Mouse (Mus musculus) liver, embryonic 11.5 days (tissue): ENCODE data around the gene Vps45. TPM values are rescaled to one million over a fixed set of nuclear protein-coding genes. Genes with fewer than 3 reads are reported as not detected.
"Not testable (repeated sequence)": the region's sequence is repeated elsewhere in the genome, so short reads cannot be mapped to it uniquely, and the experiment has no call there.

Experiments used
- ATAC-seq: fragments of 200-750 bp; cut with Nextera tagmentation; replicated peaks from 2 replicates; pipeline ENCODE4 v1.8.0; 2017; ENCODE audit warnings: moderate number of reproducible peaks, mild to moderate bottlenecking, moderate TSS enrichment, moderate library complexity; ENCODE audit not compliant: low FRiP score
- DNase-seq: peaks from one replicate; pipeline ENCODE4 v3.0.0-alpha.2; 2017; ENCODE audit warnings: low spot score
- H3K27ac ChIP-seq: fragments of 300-500 bp; sonication (generic); 2 replicates; pipeline ENCODE4 v1.5.1; 2014; ENCODE audit warnings: mild to moderate bottlenecking, low read depth, low read length, control low read depth
- H3K27me3 ChIP-seq: fragments of 300-500 bp; sonication (generic); replicated peaks from 2 replicates; pipeline ENCODE4 v1.6.1; 2014; ENCODE audit warnings: low read length, mixed read lengths; ENCODE audit not compliant: control insufficient read depth, insufficient read depth
- H3K36me3 ChIP-seq: fragments of 300-500 bp; sonication (generic); 2 replicates; pipeline ENCODE4 v1.6.1; 2014; ENCODE audit warnings: mild to moderate bottlenecking, low read length, moderate library complexity, mixed read lengths; ENCODE audit not compliant: control insufficient read depth, insufficient read depth
- H3K4me1 ChIP-seq: fragments of 300-500 bp; sonication (generic); replicated peaks from 2 replicates; pipeline ENCODE4 v1.6.1; 2014; ENCODE audit warnings: low read length, mixed read lengths; ENCODE audit not compliant: control insufficient read depth, insufficient read depth
- H3K4me2 ChIP-seq: fragments of 300-500 bp; sonication (generic); 2 replicates; pipeline ENCODE4 v1.6.1; 2014; ENCODE audit warnings: mild to moderate bottlenecking, control low read depth, moderate library complexity
- H3K4me3 ChIP-seq: fragments of 300-500 bp; sonication (generic); 2 replicates; pipeline ENCODE4 v1.5.1; 2014; ENCODE audit warnings: low read depth, low read length, control low read depth
- H3K9ac ChIP-seq: fragments of 300-500 bp; sonication (generic); 2 replicates; pipeline ENCODE4 v1.6.1; 2014; ENCODE audit warnings: low read depth, low read length, control low read depth
- H3K9me3 ChIP-seq: fragments of 300-500 bp; sonication (generic); 2 replicates; pipeline ENCODE4 v1.6.1; 2016; ENCODE audit warnings: low read length, inconsistent platforms, mixed read lengths; ENCODE audit not compliant: control insufficient read depth
- WGBS: fragments of 180-500 bp; shearing (Covaris S2); extraction: QIAGEN DNeasy Blood & Tissue Kit; methylation state at CpG from one replicate; pipeline ENCODE4 v1.1.7; 2014; 5-methylcytosine and 5-hydroxymethylcytosine counted together
- polyA plus RNA-seq: library from polyadenylated mRNA; unstranded; fragments of >200 nt; fragmentation: Nextera tagmentation; extraction: Ambion mirVana; gene quantifications from 2 replicates; pipeline ENCODE4 v1.2.1, GENCODE M21; 2014

Gene Vps45
- polyA plus RNA-seq, 1 experiment from 2014 or later: 18.5 TPM

DNA sequence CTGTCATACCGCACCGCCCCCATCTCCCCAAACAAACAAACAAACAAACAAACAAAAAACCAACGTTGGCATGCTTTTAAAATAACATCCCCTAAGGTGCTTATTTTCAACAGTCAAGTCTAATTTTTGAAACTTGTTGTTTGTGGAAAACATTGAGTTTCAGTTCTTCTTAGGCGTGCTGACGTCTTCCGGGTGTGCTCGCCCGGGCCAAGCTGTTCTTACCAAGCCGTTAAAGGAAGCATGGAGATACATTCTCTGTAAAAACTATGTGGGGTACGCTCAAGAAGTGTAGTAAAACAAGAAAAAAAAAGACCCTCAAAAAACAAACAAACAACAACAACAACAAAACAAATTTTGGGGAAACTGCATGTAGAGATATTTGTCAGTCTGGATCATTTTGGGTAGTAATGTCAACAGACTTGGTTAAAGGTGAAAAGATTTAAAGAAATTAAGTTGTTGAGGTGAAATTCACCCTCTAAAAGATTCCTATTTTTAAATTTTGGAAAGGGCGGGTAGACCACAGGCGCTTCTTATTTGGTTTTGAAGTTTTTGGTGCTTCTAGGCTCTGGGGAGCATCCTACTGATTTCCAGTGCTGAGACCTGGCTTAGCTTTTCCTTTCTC, 85.9 kb downstream of the Vps45 start:
- 73% methylated on average over 12 of the region's 12 CpGs for WGBS
- H3K27me3 ChIP-seq: peaks cover 21% of the 10 kb centered on the region
- no peak overlapping the region for H3K9ac ChIP-seq
- no peaks in the 10 kb centered on the region for H3K36me3 ChIP-seq
- no peak overlapping the region for H3K27ac ChIP-seq
- no peaks in the 10 kb centered on the region for H3K9me3 ChIP-seq
- H3K4me2 ChIP-seq: peak overlapping the region; percentile 59
- ATAC-seq (no peak), DNase-seq (no peak)
- no peak overlapping the region for H3K4me3 ChIP-seq
- peaks cover 4% of the 10 kb centered on the region; the same call in 1 of the 2 replicates for H3K4me1 ChIP-seq

DNA sequence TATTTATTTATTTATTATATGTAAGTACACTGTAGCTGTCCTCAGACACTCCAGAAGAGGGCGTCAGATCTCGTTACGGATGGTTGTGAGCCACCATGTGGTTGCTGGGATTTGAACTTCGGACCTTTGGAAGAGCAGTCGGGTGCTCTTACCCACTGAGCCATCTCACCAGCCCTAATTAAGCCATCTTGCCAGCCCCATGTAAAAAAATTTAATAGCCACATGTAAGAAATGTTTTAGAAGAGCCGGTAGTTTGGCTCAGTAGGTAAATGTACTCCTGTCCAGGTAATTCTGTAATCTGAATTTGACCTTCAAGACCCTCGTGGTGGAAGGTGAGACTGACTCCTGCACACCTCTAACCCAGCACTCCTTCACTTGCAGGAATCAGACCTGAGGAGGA, 87.6 kb downstream of the Vps45 start:
- not testable (repeated sequence) for H3K4me1 ChIP-seq, DNase-seq, H3K27ac ChIP-seq, H3K4me3 ChIP-seq, H3K36me3 ChIP-seq, ATAC-seq, H3K9me3 ChIP-seq, H3K4me2 ChIP-seq, H3K9ac ChIP-seq
- H3K27me3 ChIP-seq: peaks cover 21% of the 10 kb centered on the region
- WGBS: 62% methylated on average over 4 of the region's 7 CpGs

DNA sequence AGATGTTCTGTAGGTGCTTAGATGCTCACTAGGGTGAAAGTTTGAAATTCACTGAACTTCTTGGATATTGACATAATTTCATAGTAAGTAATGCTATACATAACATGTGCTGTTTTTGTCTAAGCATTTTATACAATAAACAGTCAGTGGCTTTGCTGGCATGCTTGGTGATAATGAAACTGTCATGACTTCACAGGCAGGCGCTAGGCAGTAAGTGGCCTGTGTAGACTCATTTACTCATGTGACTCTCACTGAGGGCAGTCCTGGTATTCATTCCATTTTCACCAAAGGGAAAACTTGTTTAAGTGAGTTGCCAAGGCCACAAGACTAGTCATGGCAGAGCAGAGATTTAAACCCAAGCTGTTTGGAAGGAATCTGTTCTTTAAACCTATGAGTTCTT, 89.0 kb downstream of the Vps45 start:
- Histone ChIP-seq H3K4me3 (no peak overlapping the region), H3K4me2 (no peak overlapping the region), H3K4me1 (peaks cover 4% of the 10 kb centered on the region; the same call in 1 of the 2 replicates), H3K27me3 (peaks cover 17% of the 10 kb centered on the region), H3K9ac (no peak overlapping the region), H3K9me3 (no peaks in the 10 kb centered on the region), H3K36me3 (no peaks in the 10 kb centered on the region), H3K27ac (no peak overlapping the region)
- WGBS: 68% methylated on average over 1 of the region's 1 CpGs
- ATAC-seq: no peak
- DNase-seq: no peak

DNA sequence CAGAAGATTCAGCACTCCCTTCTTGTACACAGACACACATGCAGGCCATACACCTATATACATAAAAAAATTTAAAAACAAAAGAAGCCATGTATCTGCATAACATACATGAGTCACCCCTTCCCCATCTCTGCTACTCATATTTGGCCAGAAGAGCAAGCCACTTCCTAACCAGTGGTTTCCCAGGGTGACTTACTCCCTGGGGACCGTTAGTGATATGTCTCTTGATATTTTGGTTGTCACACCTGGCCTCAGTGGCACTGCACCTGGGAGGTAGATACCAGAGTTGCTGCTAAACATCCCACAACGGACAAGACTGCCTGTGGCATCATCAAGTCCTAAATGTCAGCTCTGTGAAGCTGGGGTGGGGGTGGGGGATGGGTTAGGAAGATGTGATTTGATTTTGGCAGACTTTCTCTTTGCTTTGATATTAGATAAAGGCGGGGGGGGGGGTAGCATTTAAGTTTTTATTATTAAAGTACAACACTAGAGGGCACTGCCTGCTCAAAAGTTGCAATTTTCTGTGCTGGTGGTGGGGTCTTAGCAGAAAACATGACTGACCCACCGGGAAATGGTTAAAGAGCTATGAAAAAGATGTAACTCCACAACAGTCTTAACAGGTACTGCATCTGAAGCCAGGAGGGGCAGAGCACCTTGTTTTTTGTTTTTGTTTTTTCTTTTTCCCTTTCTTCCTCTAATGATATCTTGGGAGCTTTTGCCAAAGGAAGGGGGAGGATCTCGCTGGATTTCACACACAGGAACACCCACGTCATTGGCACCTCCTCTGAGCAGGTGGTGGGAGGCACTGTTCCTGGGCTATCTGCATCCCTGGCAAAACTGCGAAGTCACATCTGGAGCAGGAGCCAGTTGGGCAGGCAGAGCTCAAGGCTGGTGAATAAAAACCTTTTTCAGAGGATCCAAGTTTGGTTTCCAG, 92.5 kb downstream of the Vps45 start:
- Histone ChIP-seq H3K4me2 (no peak overlapping the region), H3K9me3 (no peaks in the 10 kb centered on the region), H3K27me3 (no peaks in the 10 kb centered on the region), H3K4me3 (no peak overlapping the region), H3K4me1 (no peaks in the 10 kb centered on the region; the same call in 1 of the 2 replicates), H3K9ac (no peak overlapping the region), H3K36me3 (no peaks in the 10 kb centered on the region), H3K27ac (no peak overlapping the region)
- no peak for ATAC-seq
- DNase-seq: no peak
- 8% methylated on average over 7 of the region's 7 CpGs for WGBS

DNA sequence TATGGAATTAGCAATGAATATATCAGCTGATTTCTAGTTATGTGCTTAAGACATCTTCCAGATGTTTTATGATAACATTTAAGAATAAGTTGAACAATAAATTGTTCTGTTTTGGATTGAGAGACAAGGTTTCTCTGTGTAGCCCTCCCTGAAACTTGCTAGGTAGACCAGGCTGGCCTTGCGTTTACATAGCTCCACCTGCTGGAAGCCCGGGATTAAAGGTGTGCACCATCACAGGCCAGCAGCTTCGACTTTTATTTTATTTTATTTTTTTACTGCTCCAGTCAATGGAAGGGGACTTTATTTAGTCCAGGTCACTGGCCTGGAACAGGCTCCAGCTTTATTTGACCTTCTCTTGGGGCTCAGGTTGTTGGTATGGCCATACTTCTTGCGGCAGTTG, 94.6 kb downstream of the Vps45 start:
- Histone ChIP-seq H3K27me3 (no peaks in the 10 kb centered on the region), H3K4me3 (no peak overlapping the region), H3K4me2 (no peak overlapping the region), H3K9me3 (no peaks in the 10 kb centered on the region), H3K4me1 (no peaks in the 10 kb centered on the region; the same call in 1 of the 2 replicates), H3K27ac (no peak overlapping the region), H3K36me3 (no peaks in the 10 kb centered on the region), H3K9ac (no peak overlapping the region)
- 42% methylated on average over 4 of the region's 4 CpGs for WGBS
- no peak for DNase-seq
- ATAC-seq: no peak

DNA sequence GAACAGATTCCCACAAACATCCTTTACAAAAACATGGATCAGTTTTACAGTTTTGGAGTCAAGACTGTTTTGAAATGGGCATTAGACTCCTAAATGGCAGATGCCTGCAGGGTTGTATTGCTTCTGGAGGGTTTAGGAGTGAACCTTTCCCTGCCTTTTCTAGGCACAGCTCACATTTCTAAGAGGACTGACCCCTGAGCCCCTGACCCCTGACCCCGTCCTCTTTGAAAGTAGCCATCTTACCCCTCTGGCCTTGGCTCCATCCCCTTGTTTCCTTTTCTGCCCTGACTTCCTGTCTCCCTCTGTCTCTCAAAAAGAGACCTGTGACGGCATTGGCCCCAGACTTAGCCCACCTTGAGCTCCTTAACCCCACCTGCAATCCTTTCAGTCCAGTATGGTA, 95.0 kb downstream of the Vps45 start:
- 54% methylated on average over 2 of the region's 2 CpGs for WGBS
- no peaks in the 10 kb centered on the region for H3K9me3 ChIP-seq
- no peak overlapping the region for H3K9ac ChIP-seq
- H3K4me2 ChIP-seq: no peak overlapping the region
- no peak for ATAC-seq
- H3K27me3 ChIP-seq: no peaks in the 10 kb centered on the region
- H3K4me1 ChIP-seq: no peaks in the 10 kb centered on the region; the same call in 1 of the 2 replicates
- H3K27ac ChIP-seq: no peak overlapping the region
- H3K36me3 ChIP-seq: no peaks in the 10 kb centered on the region
- no peak overlapping the region for H3K4me3 ChIP-seq
- DNase-seq: no peak

DNA sequence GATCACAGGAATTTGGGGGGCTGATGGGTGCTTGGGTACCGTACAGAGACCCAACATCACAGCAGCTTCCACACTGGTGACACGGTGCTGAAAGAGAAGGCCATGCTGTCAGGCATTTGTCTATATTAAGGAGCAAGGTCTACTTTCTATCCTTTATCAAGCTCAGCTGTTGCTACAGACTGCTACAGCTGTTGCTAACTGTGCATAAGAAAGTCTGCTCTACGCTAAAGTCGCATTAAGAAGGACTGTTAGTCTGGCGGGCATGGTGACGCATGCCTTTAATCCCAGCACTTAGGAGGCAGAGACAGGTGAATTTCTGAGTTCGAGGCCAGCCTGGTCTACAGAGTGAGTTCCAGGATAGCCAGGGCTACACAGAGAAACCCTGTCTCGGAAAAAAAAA, 96.1 kb downstream of the Vps45 start:
- not testable (repeated sequence) for H3K9me3 ChIP-seq, H3K4me2 ChIP-seq, H3K36me3 ChIP-seq, ATAC-seq, H3K9ac ChIP-seq, H3K4me1 ChIP-seq, H3K4me3 ChIP-seq, DNase-seq, H3K27ac ChIP-seq, H3K27me3 ChIP-seq
- WGBS: 75% methylated on average over 8 of the region's 8 CpGs

DNA sequence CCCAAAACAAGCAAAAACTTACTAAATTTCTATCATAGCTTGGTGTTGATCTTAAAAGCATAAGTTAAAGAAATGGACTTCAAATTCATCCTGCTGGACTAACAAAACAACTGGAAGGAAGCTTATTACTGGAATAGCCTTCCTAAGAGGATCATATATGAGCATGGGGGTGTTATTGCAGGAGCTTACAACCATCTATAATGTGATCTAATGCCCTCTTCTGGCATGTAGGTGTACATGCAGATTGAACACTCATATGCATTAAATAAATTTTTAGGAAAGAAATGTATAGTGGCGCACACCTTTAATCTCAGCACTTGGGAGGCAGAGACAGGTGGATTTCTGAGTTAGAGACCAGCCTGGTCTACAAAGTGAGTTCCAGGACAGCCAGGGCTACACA, 98.5 kb downstream of the Vps45 start:
- Histone ChIP-seq H3K36me3 (no peaks in the 10 kb centered on the region), H3K27me3 (no peaks in the 10 kb centered on the region), H3K27ac (no peak overlapping the region), H3K4me1 (0 out of 2 replicates have a peak, but pooled peaks cover 2% of the 10 kb centered on the region), H3K9me3 (no peaks in the 10 kb centered on the region), H3K4me2 (no peak overlapping the region), H3K9ac (no peak overlapping the region), H3K4me3 (no peak overlapping the region)
- no peak for ATAC-seq
- no peak for DNase-seq
- 91% methylated on average over 1 of the region's 1 CpGs for WGBS
